Mouse (Mus musculus) embryonic facial prominence, embryonic 15.5 days (tissue): ENCODE data around the gene Shank2. TPM values are rescaled to one million over a fixed set of nuclear protein-coding genes. Genes with fewer than 3 reads are reported as not detected.

Experiments used
- ATAC-seq: fragments of 200-750 bp; cut with Nextera tagmentation; 2 replicates; pipeline ENCODE4 v1.8.0; 2017; ENCODE audit warnings: low read depth, moderate TSS enrichment; ENCODE audit not compliant: insufficient number of reproducible peaks, low FRiP score, low TSS enrichment
- H3K27ac ChIP-seq: fragments of 300-500 bp; sonication (generic); replicated peaks from 2 replicates; pipeline ENCODE4 v1.5.1; 2015; ENCODE audit warnings: mild to moderate bottlenecking, inconsistent platforms
- H3K27me3 ChIP-seq: fragments of 300-500 bp; sonication (generic); 2 replicates; pipeline ENCODE4 v1.6.1; 2015; ENCODE audit warnings: inconsistent platforms
- H3K36me3 ChIP-seq: fragments of 300-500 bp; sonication (generic); 2 replicates; pipeline ENCODE4 v1.6.1; 2015; ENCODE audit warnings: mild to moderate bottlenecking, inconsistent platforms
- H3K4me1 ChIP-seq: fragments of 300-500 bp; sonication (generic); 2 replicates; pipeline ENCODE4 v1.6.1; 2015; ENCODE audit warnings: inconsistent platforms
- H3K4me2 ChIP-seq: fragments of 300-500 bp; sonication (generic); replicated peaks from 2 replicates; pipeline ENCODE4 v1.6.1; 2015; ENCODE audit warnings: mild to moderate bottlenecking, inconsistent platforms
- H3K4me3 ChIP-seq: fragments of 300-500 bp; sonication (generic); replicated peaks from 2 replicates; pipeline ENCODE4 v1.5.1; 2015; ENCODE audit warnings: mild to moderate bottlenecking, inconsistent platforms
- H3K9ac ChIP-seq: fragments of 300-500 bp; sonication (generic); 2 replicates; pipeline ENCODE4 v1.6.1; 2015; ENCODE audit warnings: inconsistent platforms
- H3K9me3 ChIP-seq: fragments of 300-500 bp; sonication (generic); replicated peaks from 2 replicates; pipeline ENCODE4 v1.6.1; 2016; ENCODE audit warnings: inconsistent platforms
- WGBS: fragments of 180-500 bp; shearing (Covaris S2); methylation state at CpG from one replicate; pipeline ENCODE4 v1.1.7; 2015; 5-methylcytosine and 5-hydroxymethylcytosine counted together
- polyA plus RNA-seq: library from polyadenylated mRNA; unstranded; fragments of >200 nt; fragmentation: Nextera tagmentation; extraction: Ambion mirVana; gene quantifications from 2 replicates; pipeline ENCODE4 v1.2.1, GENCODE M21; 2015

The Shank2 gene
- polyA plus RNA-seq, 1 experiment from 2014 or later = 1.1 TPM

GRCm38 (mm10) chr7:144409682-144410081 is 408.0 kb downstream of the Shank2 start:
- Histone ChIP-seq H3K4me2 (no peak overlapping the region), H3K4me3 (no peak overlapping the region), H3K4me1 (peaks cover 29% of the 10 kb centered on the region), H3K27ac (no peak overlapping the region), H3K27me3 (no peaks in the 10 kb centered on the region), H3K9me3 (no peaks in the 10 kb centered on the region), H3K9ac (no peak overlapping the region), H3K36me3 (no peaks in the 10 kb centered on the region)
- 81% methylated on average over 18 of the region's 18 CpGs for WGBS
- no peak for ATAC-seq

- Histone ChIP-seq H3K9ac (no peak overlapping the region), H3K4me1 (peaks cover 24% of the 10 kb centered on the region), H3K4me2 (no peak overlapping the region), H3K9me3 (no peaks in the 10 kb centered on the region), H3K27ac (0 out of 2 replicates have a peak overlapping the region, but pooled peaks have one; percentile 11), H3K27me3 (no peaks in the 10 kb centered on the region), H3K4me3 (no peak overlapping the region), H3K36me3 (no peaks in the 10 kb centered on the region)
- ATAC-seq = no peak
- 35% methylated on average over 22 of the region's 22 CpGs for WGBS
Observed at GRCm38 (mm10) chr7:144411967-144412906, 410.5 kb downstream of the Shank2 start.

GRCm38 (mm10) chr7:144414632-144415031 is 412.9 kb downstream of the Shank2 start:
- no peaks in the 10 kb centered on the region for H3K36me3 ChIP-seq
- H3K4me1 ChIP-seq = peaks cover 26% of the 10 kb centered on the region
- WGBS = 85% methylated on average over 5 of the region's 5 CpGs
- ATAC-seq = no peak
- no peak overlapping the region for H3K4me3 ChIP-seq
- no peak overlapping the region for H3K9ac ChIP-seq
- H3K4me2 ChIP-seq = no peak overlapping the region
- H3K9me3 ChIP-seq = no peaks in the 10 kb centered on the region
- no peaks in the 10 kb centered on the region for H3K27me3 ChIP-seq
- no peak overlapping the region for H3K27ac ChIP-seq

- Histone ChIP-seq H3K9me3 (no peaks in the 10 kb centered on the region), H3K9ac (no peak overlapping the region), H3K27ac (no peak overlapping the region), H3K36me3 (no peaks in the 10 kb centered on the region), H3K4me2 (no peak overlapping the region), H3K4me1 (peaks cover 33% of the 10 kb centered on the region), H3K4me3 (no peak overlapping the region), H3K27me3 (no peaks in the 10 kb centered on the region)
- ATAC-seq = no peak
- 70% methylated on average over 4 of the region's 4 CpGs for WGBS
Observed at GRCm38 (mm10) chr7:144415795-144416194, 414.1 kb downstream of the Shank2 start.

GRCm38 (mm10) chr7:144417234-144417633 is 415.5 kb downstream of the Shank2 start:
- no peak overlapping the region for H3K9ac ChIP-seq
- no peaks in the 10 kb centered on the region for H3K9me3 ChIP-seq
- H3K4me2 ChIP-seq = no peak overlapping the region
- H3K36me3 ChIP-seq = no peaks in the 10 kb centered on the region
- no peak overlapping the region for H3K4me3 ChIP-seq
- no peaks in the 10 kb centered on the region for H3K27me3 ChIP-seq
- no peak for ATAC-seq
- no peak overlapping the region for H3K27ac ChIP-seq
- WGBS = 44% methylated on average over 2 of the region's 2 CpGs
- peaks cover 28% of the 10 kb centered on the region for H3K4me1 ChIP-seq

GRCm38 (mm10) chr7:144417644-144418343 is 416.1 kb downstream of the Shank2 start:
- Histone ChIP-seq H3K9ac (no peak overlapping the region), H3K9me3 (no peaks in the 10 kb centered on the region), H3K4me1 (peaks cover 22% of the 10 kb centered on the region), H3K4me2 (no peak overlapping the region), H3K27ac (0 out of 2 replicates have a peak overlapping the region, but pooled peaks have one; percentile 41), H3K27me3 (no peaks in the 10 kb centered on the region), H3K36me3 (no peaks in the 10 kb centered on the region), H3K4me3 (no peak overlapping the region)
- WGBS = 28% methylated on average over 16 of the region's 16 CpGs
- ATAC-seq = peak; percentile 74

GRCm38 (mm10) chr7:144420552-144420951 is 418.8 kb downstream of the Shank2 start:
- no peak for ATAC-seq
- H3K27me3 ChIP-seq = no peaks in the 10 kb centered on the region
- no peak overlapping the region for H3K4me3 ChIP-seq
- no peak overlapping the region for H3K9ac ChIP-seq
- H3K27ac ChIP-seq = no peak overlapping the region
- no peaks in the 10 kb centered on the region for H3K9me3 ChIP-seq
- whole genome bisulfite sequencing = 24% methylated on average over 16 of the region's 16 CpGs
- H3K4me1 ChIP-seq = peaks cover 21% of the 10 kb centered on the region
- H3K36me3 ChIP-seq = no peaks in the 10 kb centered on the region
- no peak overlapping the region for H3K4me2 ChIP-seq

- 73% methylated on average over 6 of the region's 6 CpGs for WGBS
- peaks cover 21% of the 10 kb centered on the region for H3K4me1 ChIP-seq
- H3K27ac ChIP-seq = no peak overlapping the region
- H3K36me3 ChIP-seq = no peaks in the 10 kb centered on the region
- no peak overlapping the region for H3K4me2 ChIP-seq
- 0 out of 2 replicates have a peak, but pooled peaks cover under 1% of the 10 kb centered on the region for H3K27me3 ChIP-seq
- no peak overlapping the region for H3K9ac ChIP-seq
- ATAC-seq = no peak
- H3K9me3 ChIP-seq = no peaks in the 10 kb centered on the region
- H3K4me3 ChIP-seq = no peak overlapping the region
Observed at GRCm38 (mm10) chr7:144421478-144421877, 419.8 kb downstream of the Shank2 start.

GRCm38 (mm10) chr7:144425953-144426352 is 424.2 kb downstream of the Shank2 start:
- WGBS = 8% methylated on average over 8 of the region's 8 CpGs
- Histone ChIP-seq H3K4me2 (no peak overlapping the region), H3K4me3 (no peak overlapping the region), H3K9me3 (no peaks in the 10 kb centered on the region), H3K36me3 (no peaks in the 10 kb centered on the region), H3K4me1 (no peaks in the 10 kb centered on the region), H3K27ac (no peak overlapping the region), H3K27me3 (0 out of 2 replicates have a peak, but pooled peaks cover 3% of the 10 kb centered on the region), H3K9ac (no peak overlapping the region)
- no peak for ATAC-seq

- no peak for ATAC-seq
- Histone ChIP-seq H3K27ac (no peak overlapping the region), H3K4me1 (no peaks in the 10 kb centered on the region), H3K9me3 (no peaks in the 10 kb centered on the region), H3K27me3 (0 out of 2 replicates have a peak, but pooled peaks cover 3% of the 10 kb centered on the region), H3K4me2 (no peak overlapping the region), H3K9ac (no peak overlapping the region), H3K36me3 (no peaks in the 10 kb centered on the region), H3K4me3 (no peak overlapping the region)
- WGBS = 82% methylated on average over 3 of the region's 3 CpGs
Observed at GRCm38 (mm10) chr7:144426594-144426993, 424.9 kb downstream of the Shank2 start.

- Histone ChIP-seq H3K9ac (no peak overlapping the region), H3K9me3 (no peaks in the 10 kb centered on the region), H3K36me3 (no peaks in the 10 kb centered on the region), H3K4me1 (no peaks in the 10 kb centered on the region), H3K27ac (no peak overlapping the region), H3K4me2 (no peak overlapping the region), H3K27me3 (0 out of 2 replicates have a peak, but pooled peaks cover 3% of the 10 kb centered on the region), H3K4me3 (no peak overlapping the region)
- WGBS = 89% methylated on average over 3 of the region's 3 CpGs
- ATAC-seq = no peak
Observed at GRCm38 (mm10) chr7:144427460-144427859, 425.7 kb downstream of the Shank2 start.
